8 mouse cellular contexts compared by ENCODE assay signal in the genomic region with DNA sequence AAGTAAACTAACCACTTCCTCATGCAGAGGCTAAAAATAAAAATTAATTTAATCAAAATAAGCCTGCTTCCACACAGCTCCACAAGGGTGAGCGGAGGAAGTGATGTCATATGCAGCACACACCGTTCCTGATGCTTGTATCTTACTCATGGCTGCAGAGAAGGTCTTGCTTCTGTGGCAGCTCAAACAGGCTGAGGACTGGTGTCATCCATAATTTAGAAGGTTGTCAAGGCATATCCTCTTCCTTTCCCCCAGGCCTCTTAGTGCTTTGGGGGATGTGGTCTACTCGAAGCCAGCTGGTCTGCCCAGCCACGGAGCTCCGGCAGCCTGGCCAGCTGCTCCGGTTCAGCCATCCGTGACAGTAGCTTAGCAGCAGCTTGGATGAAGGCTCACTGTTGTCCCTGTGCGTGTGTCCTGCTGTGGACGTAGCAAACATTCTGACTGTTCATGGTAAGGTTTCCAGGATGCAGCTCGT. TPM values are rescaled to one million over a fixed set of nuclear protein-coding genes. Genes with fewer than 3 reads are reported as not detected.
DNase-seq lines count a peak whose midpoint lies in the region; ATAC-seq lines count a peak whose summit lies in the region.

No protein-coding gene starts in this region.

- H3K4me3 ChIP-seq in limb, embryonic 15.5 days, result no peak overlapping the region

- H3K9me3 ChIP-seq in limb, embryonic 15.5 days, result no peaks in the 10 kb centered on the region

- no peaks in the 10 kb centered on the region for H3K36me3 ChIP-seq in limb, embryonic 15.5 days

- 69% methylated on average over 10 of the region's 10 CpGs for WGBS in limb, embryonic 15.5 days

- no peak for ATAC-seq in limb, embryonic 15.5 days (ENCODE audit: insufficient number of reproducible peaks, low FRiP score, low TSS enrichment, low read depth)
- ATAC-seq in monocyte, adult 5-6 weeks (replicated peaks; ENCODE audit: insufficient number of reproducible peaks, low FRiP score, low TSS enrichment, poor library complexity, severe bottlenecking), result peak; percentile 82

- H3K4me1 ChIP-seq in limb, embryonic 15.5 days, result no peaks in the 10 kb centered on the region

- DNase-seq in Muller cell, postnatal 12 days (ENCODE audit: inconsistent ontology term), result peak; percentile 45
- peak; percentile 65 for DNase-seq in embryo, embryonic 10.5 days (ENCODE audit: low spot score)
- peak; percentile 33 for DNase-seq in heart, postnatal 4 days
- no peak for DNase-seq in frontal cortex, postnatal 36 days (ENCODE audit: low spot score in 2 of 2)
- no peak for DNase-seq in urinary bladder, postnatal 10 days (ENCODE audit: low spot score)
- no peak for DNase-seq in gastrocnemius, postnatal 25 days

- H3K27me3 ChIP-seq in limb, embryonic 15.5 days, result no peaks in the 10 kb centered on the region

- H3K27ac ChIP-seq in limb, embryonic 15.5 days, result 0 out of 2 replicates have a peak overlapping the region, but pooled peaks have one; percentile 19

- no peak overlapping the region for H3K4me2 ChIP-seq in limb, embryonic 15.5 days

- H3K9ac ChIP-seq in limb, embryonic 15.5 days, result no peak overlapping the region

RNA-seq across cellular contexts. Expression of a gene that starts 6.6 kb away (rescaled TPM):
- total RNA-seq in heart, postnatal 4 days (2021), result 10 to 100 TPM; 11.0 to 13.0 TPM
- polyA plus RNA-seq in limb, embryonic 15.5 days (2015; fragmentation: Nextera tagmentation; extraction: Ambion mirVana), result 1.0 and 1.7 TPM in 2 replicates
- total RNA-seq in monocyte, adult 5-6 weeks (2017), result 10.4 to 15.1 TPM (median 14.2 TPM) in 3 replicates
- total RNA-seq in gastrocnemius, postnatal 25 days (2021), result 1 to 10 TPM; 1.6 to 1.7 TPM

Comparison
In these comparisons a context has a peak if more than half of its experiments do, and no peak if none do; other contexts are left out.
1. DNase-seq: peak in Muller cell, postnatal 12 days (single experiment), embryo, embryonic 10.5 days (single experiment) and heart, postnatal 4 days (single experiment); none in frontal cortex, postnatal 36 days (0 of 2), urinary bladder, postnatal 10 days (single experiment) and gastrocnemius, postnatal 25 days (single experiment).